Mouse (Mus musculus) embryonic facial prominence, embryonic 11.5 days (tissue): Measurements from ENCODE around the gene Chrnb2. TPM values are rescaled to one million over a fixed set of nuclear protein-coding genes. Genes with fewer than 3 reads are reported as not detected.

Source experiments
- ATAC-seq: fragments of 200-750 bp; cut with Nextera tagmentation; replicated peaks from 2 replicates; pipeline ENCODE4 v1.8.0; 2017; ENCODE audit warnings: low read depth; ENCODE audit not compliant: insufficient number of reproducible peaks, low FRiP score, low TSS enrichment
- DNase-seq: peaks from one replicate; pipeline ENCODE4 v3.0.0-alpha.2; 2015; ENCODE audit warnings: low spot score
- H3K27ac ChIP-seq: fragments of 300-500 bp; sonication (generic); replicated peaks from 2 replicates; pipeline ENCODE4 v1.5.1; 2014; ENCODE audit warnings: mild to moderate bottlenecking, low read depth, low read length, control low read depth
- H3K27me3 ChIP-seq: fragments of 300-500 bp; sonication (generic); 2 replicates; pipeline ENCODE4 v1.6.1; 2014; ENCODE audit warnings: mild to moderate bottlenecking, low read length, moderate library complexity, mixed read lengths; ENCODE audit not compliant: control insufficient read depth, insufficient read depth
- H3K36me3 ChIP-seq: fragments of 300-500 bp; sonication (generic); replicated peaks from 2 replicates; pipeline ENCODE4 v1.6.1; 2014; ENCODE audit warnings: low read depth, mild to moderate bottlenecking, low read length, moderate library complexity, mixed read lengths; ENCODE audit not compliant: control insufficient read depth, insufficient read depth
- H3K4me1 ChIP-seq: fragments of 300-500 bp; sonication (generic); 2 replicates; pipeline ENCODE4 v1.6.1; 2014; ENCODE audit warnings: low read length, mixed read lengths; ENCODE audit not compliant: control insufficient read depth, insufficient read depth
- H3K4me2 ChIP-seq: fragments of 300-500 bp; sonication (generic); 2 replicates; pipeline ENCODE4 v1.6.1; 2014; ENCODE audit warnings: low read depth, mild to moderate bottlenecking, control low read depth, low read length, moderate library complexity
- H3K4me3 ChIP-seq: fragments of 300-500 bp; sonication (generic); 2 replicates; pipeline ENCODE4 v1.5.1; 2014; ENCODE audit warnings: low read depth, low read length, control low read depth
- H3K9ac ChIP-seq: fragments of 300-500 bp; sonication (generic); replicated peaks from 2 replicates; pipeline ENCODE4 v1.6.1; 2014; ENCODE audit warnings: mild to moderate bottlenecking, control low read depth, low read length
- H3K9me3 ChIP-seq: fragments of 300-500 bp; sonication (generic); replicated peaks from 2 replicates; pipeline ENCODE4 v1.6.1; 2016; ENCODE audit warnings: mild to moderate bottlenecking, low read length, inconsistent platforms, mixed read lengths; ENCODE audit not compliant: control insufficient read depth
- WGBS: fragments of 180-500 bp; shearing (Covaris S2); extraction: QIAGEN DNeasy Blood & Tissue Kit; methylation state at CpG from one replicate; pipeline ENCODE4 v1.1.7; 2014; 5-methylcytosine and 5-hydroxymethylcytosine counted together
- polyA plus RNA-seq: library from polyadenylated mRNA; unstranded; fragments of >200 nt; fragmentation: Nextera tagmentation; extraction: Ambion mirVana; gene quantifications from 2 replicates; pipeline ENCODE4 v1.2.1, GENCODE M21; 2014

Gene Chrnb2
- polyA plus RNA-seq, 1 experiment from 2014 or later: 2.9 TPM

- H3K27me3 ChIP-seq: no peaks in the 10 kb centered on the region
- peak overlapping the region; percentile 93; the same call in 1 of the 2 replicates for H3K27ac ChIP-seq
Observed at GRCm38 (mm10) chr3:89774236-89774960, 10.0 kb upstream of the Chrnb2 start.

DNA sequence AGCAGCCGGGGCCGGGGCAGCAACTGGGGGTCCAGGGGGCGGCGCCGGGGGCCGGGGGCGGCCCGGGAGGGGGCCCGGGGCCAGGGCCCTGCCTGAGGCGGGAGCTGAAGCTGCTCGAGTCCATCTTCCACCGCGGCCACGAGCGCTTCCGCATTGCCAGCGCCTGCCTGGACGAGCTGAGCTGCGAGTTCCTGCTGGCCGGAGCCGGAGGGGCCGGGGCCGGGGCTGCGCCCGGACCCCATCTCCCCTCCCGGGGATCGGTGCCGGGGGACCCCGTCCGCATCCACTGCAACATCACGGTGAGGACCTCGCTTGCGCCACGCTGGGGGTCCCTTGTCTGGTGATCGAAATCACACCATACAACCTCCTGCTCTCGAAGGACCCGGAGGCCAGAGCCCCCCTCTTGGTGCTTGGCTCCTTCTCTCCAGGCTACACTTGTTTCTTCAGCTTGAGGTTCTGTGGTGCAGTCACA, 9.3 kb upstream of the Chrnb2 start:
- H3K27me3 ChIP-seq: no peaks in the 10 kb centered on the region
- WGBS: under 1% methylated on average over 37 of the region's 37 CpGs
- H3K36me3 ChIP-seq: peaks cover 6% of the 10 kb centered on the region
- peak; percentile 24 for ATAC-seq
- peak overlapping the region; percentile 93 for H3K27ac ChIP-seq
- H3K4me1 ChIP-seq: peaks cover 3% of the 10 kb centered on the region; the same call in 1 of the 2 replicates
- peak overlapping the region; percentile 99 for H3K4me3 ChIP-seq
- no peak for DNase-seq
- H3K9me3 ChIP-seq: no peaks in the 10 kb centered on the region
- H3K4me2 ChIP-seq: peak overlapping the region; percentile 89
- H3K9ac ChIP-seq: peak overlapping the region; percentile 99

More at GRCm38 (mm10) chr3:89774236-89774960, 10.0 kb upstream of the Chrnb2 start:
- Histone ChIP-seq H3K9me3 (no peaks in the 10 kb centered on the region), H3K36me3 (peaks cover 6% of the 10 kb centered on the region), H3K4me1 (peaks cover 3% of the 10 kb centered on the region; the same call in 1 of the 2 replicates), H3K9ac (peak overlapping the region; percentile 99), H3K4me3 (peak overlapping the region; percentile 99), H3K4me2 (peak overlapping the region; percentile 89)
- ATAC-seq (no peak), DNase-seq (no peak)
- WGBS: 51% methylated on average over 15 of the region's 15 CpGs

DNA sequence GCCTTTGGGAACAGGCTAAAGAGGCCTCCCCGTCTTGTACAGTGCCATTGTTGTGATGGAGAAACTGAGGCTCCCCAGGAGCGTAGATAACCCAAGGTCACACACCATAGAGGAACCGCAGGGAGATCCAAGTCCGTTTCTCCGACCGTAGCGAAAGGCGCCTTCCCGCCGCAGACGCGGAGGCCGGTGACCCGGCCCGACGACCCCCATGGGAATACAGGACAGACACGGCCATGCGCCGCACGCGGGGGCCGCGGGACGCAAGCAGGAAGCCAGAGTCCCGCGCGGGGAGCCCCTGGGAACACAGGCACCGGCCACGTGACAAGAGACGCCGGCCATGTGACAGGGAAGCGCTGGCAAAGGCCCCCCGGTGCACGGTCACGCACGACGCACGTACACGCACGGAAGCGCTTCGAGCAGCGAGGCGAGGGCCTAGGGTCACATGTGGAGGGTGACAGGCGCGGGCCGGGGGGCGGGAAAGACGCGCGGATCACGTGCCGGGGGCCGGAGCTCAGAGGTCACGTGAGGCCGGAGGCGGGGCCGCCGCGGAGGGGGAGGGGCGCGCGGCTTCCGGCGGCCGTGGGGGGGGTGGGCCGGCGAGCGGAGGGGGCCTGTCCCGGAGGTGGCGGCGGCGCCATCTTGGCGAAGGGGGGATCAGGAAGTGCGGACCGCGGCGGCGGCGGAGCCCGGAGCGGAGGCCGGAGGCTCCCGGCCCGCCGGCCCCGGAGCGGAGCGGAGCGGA, 8.7 kb upstream of the Chrnb2 start, which contains the start of gene Ube2q1:
Gene Ube2q1, plus strand, starts transcription at position 649 of the 742 bp plus-strand sequence.
- WGBS: under 1% methylated on average over 69 of the region's 90 CpGs
- Histone ChIP-seq H3K9ac (peak within 1 kb of the TSS; percentile 99), H3K4me2 (peak within 1 kb of the TSS; percentile 89), H3K36me3 (peaks cover 4% of the 10 kb centered on the region), H3K9me3 (no peaks in the 10 kb centered on the region), H3K4me1 (peaks cover 3% of the 10 kb centered on the region; the same call in 1 of the 2 replicates), H3K27ac (peak within 1 kb of the TSS; percentile 93), H3K4me3 (peak within 1 kb of the TSS; percentile 99), H3K27me3 (no peaks in the 10 kb centered on the region)
- ATAC-seq (peak; percentile 92), DNase-seq (peak; percentile 93)

GRCm38 (mm10) chr3:89772588-89772967, 8.1 kb upstream of the Chrnb2 start:
- ATAC-seq (peak; percentile 84), DNase-seq (peak; percentile 92)
- no peaks in the 10 kb centered on the region for H3K27me3 ChIP-seq
- peak overlapping the region; percentile 89 for H3K4me2 ChIP-seq
- peak overlapping the region; percentile 99 for H3K9ac ChIP-seq
- H3K27ac ChIP-seq: peak overlapping the region; percentile 93
- peaks cover 4% of the 10 kb centered on the region; the same call in 1 of the 2 replicates for H3K36me3 ChIP-seq
- H3K9me3 ChIP-seq: no peaks in the 10 kb centered on the region
- H3K4me1 ChIP-seq: peaks cover 3% of the 10 kb centered on the region; the same call in 1 of the 2 replicates
- peak overlapping the region; percentile 99 for H3K4me3 ChIP-seq
- WGBS: 2% methylated on average over 17 of the region's 17 CpGs

DNA sequence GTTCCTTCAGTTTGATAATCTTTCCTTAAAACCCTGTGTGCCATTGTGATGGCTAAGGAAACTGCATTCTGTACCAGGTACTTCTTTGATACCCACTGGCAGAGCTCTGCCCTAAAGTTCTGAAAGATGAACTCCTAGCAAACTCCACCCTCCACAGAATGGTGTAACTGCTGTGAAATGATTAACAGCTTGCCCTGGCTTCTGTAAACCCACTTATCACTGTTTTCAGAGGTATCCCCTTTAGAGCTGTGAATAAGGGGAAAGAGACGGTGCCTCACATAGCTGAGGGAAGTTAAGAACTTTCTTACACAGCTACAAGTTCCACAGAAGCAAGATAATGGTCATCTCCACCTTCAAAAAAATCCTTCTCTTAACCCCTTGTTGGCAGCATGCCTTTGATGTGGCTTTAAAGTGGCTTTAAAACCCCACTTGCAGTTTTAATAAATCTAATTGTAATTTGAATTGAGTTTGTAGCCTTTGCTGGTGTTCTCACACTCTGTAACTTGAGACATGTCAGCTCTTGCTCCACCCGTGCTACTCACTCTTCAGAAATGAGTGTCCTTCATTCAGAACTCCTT, 6.1 kb upstream of the Chrnb2 start:
- H3K4me1 ChIP-seq: peaks cover 3% of the 10 kb centered on the region; the same call in 1 of the 2 replicates
- no peaks in the 10 kb centered on the region for H3K9me3 ChIP-seq
- no peak overlapping the region for H3K27ac ChIP-seq
- DNase-seq (no peak), ATAC-seq (no peak)
- H3K36me3 ChIP-seq: no peaks in the 10 kb centered on the region
- no peak overlapping the region for H3K4me3 ChIP-seq
- whole genome bisulfite sequencing: 50% methylated on average over 2 of the region's 2 CpGs
- H3K27me3 ChIP-seq: no peaks in the 10 kb centered on the region; the same call in 1 of the 2 replicates
- H3K9ac ChIP-seq: no peak overlapping the region
- H3K4me2 ChIP-seq: no peak overlapping the region

- Histone ChIP-seq H3K4me1 (peaks cover 2% of the 10 kb centered on the region; the same call in 1 of the 2 replicates), H3K4me3 (no peak overlapping the region), H3K36me3 (no peaks in the 10 kb centered on the region), H3K27me3 (no peaks in the 10 kb centered on the region; the same call in 1 of the 2 replicates), H3K4me2 (no peak overlapping the region), H3K27ac (no peak overlapping the region), H3K9ac (no peak overlapping the region), H3K9me3 (no peaks in the 10 kb centered on the region)
- DNase-seq: no peak
- WGBS: 71% methylated on average over 7 of the region's 7 CpGs
- no peak for ATAC-seq
Observed at GRCm38 (mm10) chr3:89769584-89769983, 5.2 kb upstream of the Chrnb2 start.

DNA sequence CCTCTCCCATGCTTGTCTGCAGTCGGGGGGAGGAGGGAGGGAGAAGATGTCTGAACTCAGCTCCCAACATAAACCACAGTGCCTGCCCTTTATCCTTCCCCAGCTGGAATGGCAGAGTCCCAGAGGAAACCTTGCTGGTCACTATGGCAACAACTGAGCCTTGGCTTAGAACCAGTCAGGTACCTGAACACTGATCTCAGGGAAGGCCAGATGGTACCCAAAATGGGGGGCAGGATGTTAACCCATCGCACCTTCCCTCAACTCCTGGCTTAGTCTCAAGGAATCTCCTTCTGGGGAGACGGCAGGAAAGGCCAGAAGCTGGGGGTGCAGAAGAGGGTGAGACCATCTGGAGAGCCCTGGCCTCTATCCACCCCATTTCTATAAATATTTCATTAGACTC, 4.6 kb downstream of the Chrnb2 start:
- Histone ChIP-seq H3K27me3 (no peaks in the 10 kb centered on the region), H3K4me3 (no peak overlapping the region), H3K9ac (no peak overlapping the region), H3K9me3 (no peaks in the 10 kb centered on the region), H3K27ac (no peak overlapping the region), H3K4me2 (no peak overlapping the region), H3K4me1 (no peaks in the 10 kb centered on the region), H3K36me3 (no peaks in the 10 kb centered on the region)
- no peak for ATAC-seq
- no peak for DNase-seq
- 59% methylated on average over 3 of the region's 3 CpGs for WGBS
